Mouse (Mus musculus): ENCODE measurements around the gene Zfp821.

Zfp821 gene

GRCm38 (mm10) chr8:109712521-109712920, 7.2 kb downstream of the Zfp821 start:
- no peak for DNase-seq (ENCODE audit: low read depth, low spot score)

- no peak for DNase-seq (ENCODE audit: low read depth, low spot score)
Measured at GRCm38 (mm10) chr8:109714961-109715360, 9.6 kb downstream of the Zfp821 start.

- DNase-seq (ENCODE audit: low read depth, low spot score) = no peak
Measured at GRCm38 (mm10) chr8:109725106-109725505, 19.8 kb downstream of the Zfp821 start.

GRCm38 (mm10) chr8:109731012-109731411, 25.7 kb downstream of the Zfp821 start:
- DNase-seq (ENCODE audit: low read depth, low spot score) = no peak

GRCm38 (mm10) chr8:109734018-109734417, 28.7 kb downstream of the Zfp821 start:
- DNase-seq (ENCODE audit: low read depth, low spot score) = no peak

- no peak for DNase-seq (ENCODE audit: low read depth, low spot score)
Measured at GRCm38 (mm10) chr8:109736819-109737218, 31.5 kb downstream of the Zfp821 start.

- peak; percentile 86 for DNase-seq (ENCODE audit: low read depth, low spot score)
Measured at GRCm38 (mm10) chr8:109737237-109738048, 32.1 kb downstream of the Zfp821 start, which contains the start of gene Atxn1l. Gene Atxn1l (minus strand): TSS chr8:109737739.

- DNase-seq (ENCODE audit: low read depth, low spot score) = no peak
Measured at GRCm38 (mm10) chr8:109738049-109738380, 32.7 kb downstream of the Zfp821 start.

- DNase-seq (ENCODE audit: low read depth, low spot score) = no peak
Measured at GRCm38 (mm10) chr8:109747468-109748199, 42.3 kb downstream of the Zfp821 start.

GRCm38 (mm10) chr8:109750274-109750673, 44.9 kb downstream of the Zfp821 start:
- peak; percentile 27 for DNase-seq (ENCODE audit: low read depth, low spot score)

GRCm38 (mm10) chr8:109750699-109751098, 45.4 kb downstream of the Zfp821 start:
- peak; percentile 58 for DNase-seq (ENCODE audit: low read depth, low spot score)

GRCm38 (mm10) chr8:109751731-109752485, 46.6 kb downstream of the Zfp821 start:
- no peak for DNase-seq (ENCODE audit: low read depth, low spot score)

GRCm38 (mm10) chr8:109754696-109755095, 49.4 kb downstream of the Zfp821 start:
- DNase-seq (ENCODE audit: low read depth, low spot score) = peak; percentile 55

- DNase-seq (ENCODE audit: low read depth, low spot score) = peak; percentile 31
Measured at GRCm38 (mm10) chr8:109755554-109755953, 50.2 kb downstream of the Zfp821 start.

GRCm38 (mm10) chr8:109756849-109757248, 51.5 kb downstream of the Zfp821 start:
- DNase-seq (ENCODE audit: low read depth, low spot score) = no peak

- peak; percentile 82 for DNase-seq (ENCODE audit: low read depth, low spot score)
Measured at GRCm38 (mm10) chr8:109759426-109759825, 54.1 kb downstream of the Zfp821 start.

GRCm38 (mm10) chr8:109760221-109760620, 54.9 kb downstream of the Zfp821 start:
- DNase-seq (ENCODE audit: low read depth, low spot score) = no peak

GRCm38 (mm10) chr8:109764031-109764430, 58.7 kb downstream of the Zfp821 start:
- DNase-seq (ENCODE audit: low read depth, low spot score) = no peak

GRCm38 (mm10) chr8:109766081-109766480, 60.7 kb downstream of the Zfp821 start:
- no peak for DNase-seq (ENCODE audit: low read depth, low spot score)

GRCm38 (mm10) chr8:109773154-109773553, 67.8 kb downstream of the Zfp821 start:
- DNase-seq (ENCODE audit: low read depth, low spot score) = no peak

Measured in R1 (cell line).